Mouse (Mus musculus): ENCODE results near the gene Chil4. TPM values are rescaled to one million over a fixed set of nuclear protein-coding genes. Genes with fewer than 3 reads are reported as not detected.

Chil4 gene
- not detected in 2 replicates for polyA plus RNA-seq (2012)

DNA sequence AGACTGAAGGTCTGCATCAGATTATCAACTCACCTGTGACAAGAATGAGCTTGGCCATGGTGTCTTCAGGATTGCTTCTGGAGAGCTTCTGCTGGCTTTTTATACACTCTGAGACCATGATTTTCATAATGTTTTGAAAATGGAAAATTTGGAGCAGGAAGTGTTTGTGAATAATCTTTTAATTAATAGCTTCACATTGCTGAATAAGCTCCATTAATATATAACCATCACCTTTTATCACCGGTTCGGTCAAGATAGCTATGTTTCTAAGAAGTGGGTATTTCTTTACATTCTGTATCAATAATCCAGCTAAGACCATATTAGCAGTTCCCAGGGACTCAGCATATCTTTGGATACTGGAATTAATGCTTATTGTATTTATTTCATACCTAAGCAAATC is at the start of gene Chil4:
TSS of gene Chil4 (minus strand) at position 101 of the 400 bp plus-strand sequence.

DNA sequence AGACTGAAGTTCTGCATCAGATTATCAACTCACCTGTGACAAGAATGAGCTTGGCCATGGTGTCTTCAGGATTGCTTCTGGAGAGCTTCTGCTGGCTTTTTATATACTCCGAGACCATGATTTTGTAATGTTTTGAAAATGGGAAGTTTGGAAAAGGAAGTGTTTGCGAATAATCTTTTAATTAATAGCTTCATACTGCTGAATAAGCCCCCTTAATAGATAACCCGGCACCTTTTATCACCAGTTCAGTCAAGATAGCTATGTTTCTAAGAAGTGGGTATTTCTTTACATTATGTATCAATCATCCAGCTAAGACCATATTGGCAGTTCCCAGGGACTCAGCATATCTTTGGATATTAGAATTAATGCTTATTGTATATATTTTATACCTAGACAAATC is 51.8 kb downstream of the Chil4 start, which contains the start of gene Chil3:
TSS of gene Chil3 (minus strand) at position 101 of the 400 bp plus-strand sequence.

Other genes with a start within 250 kb of the Chil4 start
- 0.68 and 1.9 TPM in 2 replicates for gene Ovgp1, start 245.8 kb downstream of the Chil4 start, polyA plus RNA-seq (2012)
- gene Pifo, start 204.9 kb downstream of the Chil4 start, polyA plus RNA-seq (2012): not detected in 2 replicates
- not detected in 2 replicates for gene Chil5, start 186.7 kb downstream of the Chil4 start, polyA plus RNA-seq (2012)
- gene Chia1, start 106.3 kb downstream of the Chil4 start, polyA plus RNA-seq (2012): 0.05 TPM in 1 of 2 replicates, not detected in the other
- gene Chil3, start 51.9 kb downstream of the Chil4 start, polyA plus RNA-seq (2012): 8.9 and 10.9 TPM in 2 replicates
- not detected in 2 replicates for gene Chil6, start 186.7 kb upstream of the Chil4 start, polyA plus RNA-seq (2012)